Mouse (Mus musculus): ENCODE results near the gene Rps6ka2. TPM values are rescaled to one million over a fixed set of nuclear protein-coding genes. Genes with fewer than 3 reads are reported as not detected.

Gene Rps6ka2
- polyA plus RNA-seq, 1 experiment from 2014 or later, result 12.7 TPM

- Histone ChIP-seq H3K4me1 (replicated peaks; ENCODE audit: control insufficient read depth, insufficient read depth, low read length) (no peaks in the 10 kb centered on the region), H3K4me3 (ENCODE audit: low read depth, low read length) (no peak overlapping the region), H3K27me3 (replicated peaks; ENCODE audit: control insufficient read depth, insufficient read depth, low read length) (no peaks in the 10 kb centered on the region), H3K27ac (ENCODE audit: low read depth, low read length) (no peak overlapping the region), H3K36me3 (ENCODE audit: control insufficient read depth, insufficient read depth, low read length) (0 out of 2 replicates have a peak, but pooled peaks cover 4% of the 10 kb centered on the region), H3K4me2 (no peak overlapping the region), H3K9me3 (ENCODE audit: control insufficient read depth, low read length) (no peaks in the 10 kb centered on the region), H3K9ac (ENCODE audit: low read depth, low read length) (no peak overlapping the region)
- DNase-seq (ENCODE audit: low spot score) (no peak), ATAC-seq (replicated peaks; ENCODE audit: low FRiP score) (no peak)
- 77% methylated on average over 6 of the region's 6 CpGs for WGBS
Measured at GRCm38 (mm10) chr17:7246893-7247556, 77.1 kb downstream of the Rps6ka2 start.

GRCm38 (mm10) chr17:7250373-7250772 lies 80.5 kb downstream of the Rps6ka2 start:
- no peak for ATAC-seq (replicated peaks; ENCODE audit: low FRiP score)
- H3K9me3 ChIP-seq (ENCODE audit: control insufficient read depth, low read length), result no peaks in the 10 kb centered on the region
- no peak overlapping the region for H3K4me2 ChIP-seq
- H3K27ac ChIP-seq (ENCODE audit: low read depth, low read length), result no peak overlapping the region
- no peak overlapping the region for H3K4me3 ChIP-seq (ENCODE audit: low read depth, low read length)
- H3K4me1 ChIP-seq (replicated peaks; ENCODE audit: control insufficient read depth, insufficient read depth, low read length), result no peaks in the 10 kb centered on the region
- no peaks in the 10 kb centered on the region for H3K27me3 ChIP-seq (replicated peaks; ENCODE audit: control insufficient read depth, insufficient read depth, low read length)
- 0 out of 2 replicates have a peak, but pooled peaks cover 6% of the 10 kb centered on the region for H3K36me3 ChIP-seq (ENCODE audit: control insufficient read depth, insufficient read depth, low read length)
- H3K9ac ChIP-seq (ENCODE audit: low read depth, low read length), result no peak overlapping the region
- no peak for DNase-seq (ENCODE audit: low spot score)
- 78% methylated on average over 4 of the region's 4 CpGs for WGBS

- ATAC-seq (replicated peaks; ENCODE audit: low FRiP score), result no peak
- H3K27me3 ChIP-seq (replicated peaks; ENCODE audit: control insufficient read depth, insufficient read depth, low read length), result no peaks in the 10 kb centered on the region
Measured at GRCm38 (mm10) chr17:7257208-7257607, 87.3 kb downstream of the Rps6ka2 start.

GRCm38 (mm10) chr17:7258748-7259359 lies 88.9 kb downstream of the Rps6ka2 start:
- Histone ChIP-seq H3K4me1 (replicated peaks; ENCODE audit: control insufficient read depth, insufficient read depth, low read length) (peaks cover 22% of the 10 kb centered on the region), H3K27ac (ENCODE audit: low read depth, low read length) (no peak overlapping the region), H3K4me3 (ENCODE audit: low read depth, low read length) (no peak overlapping the region), H3K9ac (ENCODE audit: low read depth, low read length) (no peak overlapping the region), H3K9me3 (ENCODE audit: control insufficient read depth, low read length) (no peaks in the 10 kb centered on the region), H3K4me2 (no peak overlapping the region), H3K36me3 (ENCODE audit: control insufficient read depth, insufficient read depth, low read length) (no peaks in the 10 kb centered on the region; the same call in 1 of the 2 replicates), H3K27me3 (replicated peaks; ENCODE audit: control insufficient read depth, insufficient read depth, low read length) (no peaks in the 10 kb centered on the region)
- DNase-seq (ENCODE audit: low spot score) (no peak), ATAC-seq (replicated peaks; ENCODE audit: low FRiP score) (no peak)
- WGBS, result 69% methylated on average over 15 of the region's 15 CpGs

More at GRCm38 (mm10) chr17:7257208-7257607, 87.3 kb downstream of the Rps6ka2 start:
- no peak for DNase-seq (ENCODE audit: low spot score)
- no peaks in the 10 kb centered on the region for H3K9me3 ChIP-seq (ENCODE audit: control insufficient read depth, low read length)
- no peak overlapping the region for H3K4me2 ChIP-seq
- no peak overlapping the region for H3K9ac ChIP-seq (ENCODE audit: low read depth, low read length)
- peaks cover 1% of the 10 kb centered on the region; the same call in 1 of the 2 replicates for H3K36me3 ChIP-seq (ENCODE audit: control insufficient read depth, insufficient read depth, low read length)
- no peak overlapping the region for H3K27ac ChIP-seq (ENCODE audit: low read depth, low read length)
- peaks cover 22% of the 10 kb centered on the region for H3K4me1 ChIP-seq (replicated peaks; ENCODE audit: control insufficient read depth, insufficient read depth, low read length)
- H3K4me3 ChIP-seq (ENCODE audit: low read depth, low read length), result no peak overlapping the region
- whole genome bisulfite sequencing, result 67% methylated on average over 1 of the region's 1 CpGs

GRCm38 (mm10) chr17:7260360-7260759 lies 90.4 kb downstream of the Rps6ka2 start:
- DNase-seq (ENCODE audit: low spot score) (peak; percentile 38), ATAC-seq (replicated peaks; ENCODE audit: low FRiP score) (peak; percentile 47)
- Histone ChIP-seq H3K27me3 (replicated peaks; ENCODE audit: control insufficient read depth, insufficient read depth, low read length) (no peaks in the 10 kb centered on the region), H3K4me3 (ENCODE audit: low read depth, low read length) (no peak overlapping the region), H3K4me1 (replicated peaks; ENCODE audit: control insufficient read depth, insufficient read depth, low read length) (peaks cover 22% of the 10 kb centered on the region), H3K27ac (ENCODE audit: low read depth, low read length) (peak overlapping the region; percentile 56), H3K4me2 (peak overlapping the region; percentile 29), H3K36me3 (ENCODE audit: control insufficient read depth, insufficient read depth, low read length) (no peaks in the 10 kb centered on the region; the same call in 1 of the 2 replicates), H3K9me3 (ENCODE audit: control insufficient read depth, low read length) (no peaks in the 10 kb centered on the region), H3K9ac (ENCODE audit: low read depth, low read length) (no peak overlapping the region)
- 29% methylated on average over 10 of the region's 10 CpGs for WGBS

GRCm38 (mm10) chr17:7262056-7262455 lies 92.1 kb downstream of the Rps6ka2 start:
- H3K4me2 ChIP-seq, result no peak overlapping the region
- H3K27ac ChIP-seq (ENCODE audit: low read depth, low read length), result no peak overlapping the region
- H3K36me3 ChIP-seq (ENCODE audit: control insufficient read depth, insufficient read depth, low read length), result no peaks in the 10 kb centered on the region; the same call in 1 of the 2 replicates
- no peak for ATAC-seq (replicated peaks; ENCODE audit: low FRiP score)
- 37% methylated on average over 10 of the region's 10 CpGs for WGBS
- H3K9me3 ChIP-seq (ENCODE audit: control insufficient read depth, low read length), result no peaks in the 10 kb centered on the region
- H3K4me1 ChIP-seq (replicated peaks; ENCODE audit: control insufficient read depth, insufficient read depth, low read length), result peaks cover 22% of the 10 kb centered on the region
- no peak overlapping the region for H3K4me3 ChIP-seq (ENCODE audit: low read depth, low read length)
- H3K27me3 ChIP-seq (replicated peaks; ENCODE audit: control insufficient read depth, insufficient read depth, low read length), result no peaks in the 10 kb centered on the region
- DNase-seq (ENCODE audit: low spot score), result no peak
- H3K9ac ChIP-seq (ENCODE audit: low read depth, low read length), result no peak overlapping the region

- Histone ChIP-seq H3K27me3 (replicated peaks; ENCODE audit: control insufficient read depth, insufficient read depth, low read length) (no peaks in the 10 kb centered on the region), H3K4me3 (ENCODE audit: low read depth, low read length) (no peak overlapping the region), H3K9ac (ENCODE audit: low read depth, low read length) (no peak overlapping the region), H3K4me2 (no peak overlapping the region), H3K4me1 (replicated peaks; ENCODE audit: control insufficient read depth, insufficient read depth, low read length) (peaks cover 22% of the 10 kb centered on the region), H3K27ac (ENCODE audit: low read depth, low read length) (no peak overlapping the region), H3K36me3 (ENCODE audit: control insufficient read depth, insufficient read depth, low read length) (no peaks in the 10 kb centered on the region; the same call in 1 of the 2 replicates), H3K9me3 (ENCODE audit: control insufficient read depth, low read length) (no peaks in the 10 kb centered on the region)
- WGBS, result 64% methylated on average over 4 of the region's 4 CpGs
- DNase-seq (ENCODE audit: low spot score) (no peak), ATAC-seq (replicated peaks; ENCODE audit: low FRiP score) (no peak)
Measured at GRCm38 (mm10) chr17:7262620-7263019, 92.7 kb downstream of the Rps6ka2 start.

- Histone ChIP-seq H3K36me3 (ENCODE audit: control insufficient read depth, insufficient read depth, low read length) (no peaks in the 10 kb centered on the region), H3K4me3 (ENCODE audit: low read depth, low read length) (no peak overlapping the region), H3K27ac (ENCODE audit: low read depth, low read length) (no peak overlapping the region), H3K4me2 (no peak overlapping the region), H3K27me3 (replicated peaks; ENCODE audit: control insufficient read depth, insufficient read depth, low read length) (no peaks in the 10 kb centered on the region), H3K9ac (ENCODE audit: low read depth, low read length) (no peak overlapping the region), H3K9me3 (ENCODE audit: control insufficient read depth, low read length) (no peaks in the 10 kb centered on the region), H3K4me1 (replicated peaks; ENCODE audit: control insufficient read depth, insufficient read depth, low read length) (peaks cover 30% of the 10 kb centered on the region)
- no peak for ATAC-seq (replicated peaks; ENCODE audit: low FRiP score)
- DNase-seq (ENCODE audit: low spot score), result no peak
- WGBS, result 72% methylated on average over 5 of the region's 5 CpGs
Measured at GRCm38 (mm10) chr17:7264610-7265009, 94.7 kb downstream of the Rps6ka2 start.

- Histone ChIP-seq H3K4me2 (no peak overlapping the region), H3K4me1 (replicated peaks; ENCODE audit: control insufficient read depth, insufficient read depth, low read length) (peaks cover 27% of the 10 kb centered on the region), H3K36me3 (ENCODE audit: control insufficient read depth, insufficient read depth, low read length) (no peaks in the 10 kb centered on the region), H3K4me3 (ENCODE audit: low read depth, low read length) (no peak overlapping the region), H3K27ac (ENCODE audit: low read depth, low read length) (no peak overlapping the region), H3K9me3 (ENCODE audit: control insufficient read depth, low read length) (no peaks in the 10 kb centered on the region), H3K27me3 (replicated peaks; ENCODE audit: control insufficient read depth, insufficient read depth, low read length) (no peaks in the 10 kb centered on the region), H3K9ac (ENCODE audit: low read depth, low read length) (no peak overlapping the region)
- ATAC-seq (replicated peaks; ENCODE audit: low FRiP score) (no peak), DNase-seq (ENCODE audit: low spot score) (no peak)
- WGBS, result 76% methylated on average over 4 of the region's 4 CpGs
Measured at GRCm38 (mm10) chr17:7265291-7265690, 95.4 kb downstream of the Rps6ka2 start.

Data from liver, embryonic 11.5 days (tissue).